Mouse (Mus musculus): ENCODE measurements at regions not wholly inside any gene's neighbourhood (a gene's known extent, or its start where the extent isn't known, plus 50 kb on each side); places are given as distances from the start of the nearest gene placed in this dataset.

DNA sequence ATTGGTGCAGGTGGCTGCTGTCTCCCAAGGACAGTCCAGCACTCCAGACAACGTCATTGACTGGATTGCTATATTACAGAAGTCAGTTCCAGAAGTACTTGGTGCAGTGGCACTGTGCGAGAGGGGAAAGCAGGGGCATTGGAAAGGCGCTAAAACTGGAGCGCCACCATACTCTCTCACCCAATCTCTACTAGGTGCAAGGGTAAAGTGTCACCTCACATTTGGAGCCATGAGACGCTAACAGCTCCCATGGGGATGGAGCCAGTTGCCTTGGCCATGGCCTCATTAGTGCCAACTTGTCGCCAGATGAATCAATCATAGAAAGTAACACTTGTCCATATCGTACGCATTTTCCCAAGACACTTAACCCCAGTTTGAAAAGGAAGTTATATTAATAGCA, 1617.2 kb upstream of the Gulo start:
- no peak for DNase-seq

DNA sequence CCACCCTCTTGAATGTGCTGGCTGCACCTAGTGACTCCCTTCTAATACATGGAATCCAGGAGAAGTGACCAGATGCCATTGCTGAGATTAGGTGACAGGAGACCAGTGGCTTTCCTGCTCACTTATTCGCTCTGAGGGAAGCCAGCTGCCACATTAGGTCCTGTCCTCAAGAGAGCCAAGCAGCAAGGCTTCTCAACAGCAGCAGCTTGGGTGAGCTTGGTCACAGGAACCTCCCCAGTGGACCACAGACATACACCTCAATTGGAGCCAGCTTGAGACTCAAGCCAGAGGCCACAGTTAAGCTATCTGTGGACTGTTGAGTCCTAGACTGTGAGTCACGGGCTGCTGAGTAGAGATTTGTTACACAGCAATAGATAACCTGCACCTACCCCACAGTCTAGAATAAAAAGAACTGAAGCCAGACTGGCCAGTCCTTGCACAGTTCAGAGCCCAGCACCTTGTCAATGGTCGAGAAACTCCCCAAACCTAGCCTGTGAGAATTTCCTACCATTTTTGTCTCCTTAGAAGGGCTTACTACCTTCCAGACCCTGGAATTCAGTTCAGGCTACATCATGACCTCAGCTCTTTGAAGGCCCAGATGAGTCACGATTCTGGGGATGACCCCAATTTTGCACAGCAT, 1615.0 kb upstream of the Gulo start:
- DNase-seq, result no peak

DNA sequence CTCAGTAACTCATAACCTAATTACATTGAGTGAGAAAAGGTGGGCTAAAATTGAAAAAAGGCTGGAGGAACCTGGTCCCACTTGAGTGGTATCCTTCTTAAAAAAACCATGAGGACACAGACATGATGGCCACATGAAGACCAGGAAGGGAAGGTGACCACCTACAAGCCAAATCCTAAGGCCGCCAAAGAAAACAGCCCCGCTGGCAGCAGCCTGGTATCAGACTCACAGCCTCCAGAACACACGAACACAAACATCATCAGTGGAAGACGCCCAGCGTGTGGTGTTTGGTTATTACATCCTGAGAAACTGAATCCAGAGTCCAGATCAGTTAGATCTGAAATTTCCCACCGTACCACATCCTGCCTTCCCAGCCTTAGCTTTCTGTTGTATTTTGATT, 1613.9 kb upstream of the Gulo start:
- no peak for DNase-seq

DNA sequence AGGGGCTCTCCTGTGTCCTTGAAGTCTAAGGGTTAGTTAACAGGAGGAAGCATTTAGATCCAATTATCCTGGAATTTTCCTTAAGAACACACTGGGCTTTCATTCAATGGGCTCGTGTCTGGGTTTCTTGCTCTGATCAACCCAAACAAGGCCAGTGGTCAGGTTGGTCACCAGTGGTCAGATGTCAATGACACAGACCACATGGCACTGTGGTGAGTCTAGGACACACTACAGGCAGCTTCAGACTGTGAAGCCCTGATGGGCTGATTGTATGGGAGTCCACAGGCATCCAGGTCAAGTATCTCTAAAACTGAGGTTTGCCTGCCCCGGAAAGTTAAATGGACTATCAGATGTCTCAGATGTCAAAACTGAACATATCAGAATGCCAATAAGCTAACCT, 1612.5 kb upstream of the Gulo start:
- DNase-seq, result no peak

DNA sequence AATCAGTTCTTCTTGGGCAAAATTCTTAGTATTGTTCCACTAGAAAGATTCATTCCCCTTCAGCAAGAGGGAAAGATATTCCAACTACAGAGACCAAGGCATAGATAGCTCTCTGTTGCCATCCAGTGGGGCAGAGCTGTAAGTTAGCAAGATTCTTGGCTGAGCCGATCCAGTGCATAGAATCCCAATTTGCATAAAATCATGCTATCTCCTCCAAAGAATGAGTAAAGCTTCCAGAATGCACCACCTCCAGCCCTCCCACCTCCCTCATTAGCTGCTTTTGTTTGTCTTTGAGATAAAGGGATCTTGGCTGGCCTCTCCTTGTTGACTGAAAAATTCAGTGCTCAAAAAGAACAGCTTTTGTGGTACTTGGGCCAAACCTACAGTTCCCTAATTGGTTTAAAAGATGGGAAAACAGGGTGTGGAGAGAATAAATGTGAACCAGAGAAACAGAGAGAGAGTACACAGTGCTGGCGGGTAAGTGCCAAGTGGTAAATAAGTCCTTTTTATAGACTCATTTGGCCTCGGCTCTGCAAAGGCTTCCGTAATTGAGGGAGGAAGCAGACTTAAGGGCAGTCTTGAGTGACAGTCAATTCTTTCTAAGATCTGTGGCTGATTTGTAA, 1612.0 kb upstream of the Gulo start:
- DNase-seq, result no peak

DNA sequence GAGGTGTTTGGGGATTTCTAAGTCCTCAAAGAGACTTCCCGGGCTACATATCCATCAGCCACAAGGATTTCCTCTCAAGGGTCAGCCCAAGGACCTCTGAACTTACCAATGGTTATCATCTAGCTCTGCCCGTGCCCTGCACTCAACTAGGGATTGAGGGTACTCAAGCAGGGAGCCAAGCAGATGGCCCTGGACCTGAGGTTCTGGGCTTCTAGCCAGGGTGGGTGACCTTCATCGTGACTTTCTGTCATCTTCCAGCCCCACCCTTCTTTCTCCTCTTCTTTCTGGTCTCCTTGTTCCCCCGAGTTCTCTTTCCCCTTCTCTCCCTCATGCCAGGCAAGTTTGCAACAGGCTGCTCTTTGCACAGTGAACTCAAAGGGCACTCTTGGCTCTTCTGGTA, 1610.6 kb upstream of the Gulo start:
- DNase-seq, result no peak

DNA sequence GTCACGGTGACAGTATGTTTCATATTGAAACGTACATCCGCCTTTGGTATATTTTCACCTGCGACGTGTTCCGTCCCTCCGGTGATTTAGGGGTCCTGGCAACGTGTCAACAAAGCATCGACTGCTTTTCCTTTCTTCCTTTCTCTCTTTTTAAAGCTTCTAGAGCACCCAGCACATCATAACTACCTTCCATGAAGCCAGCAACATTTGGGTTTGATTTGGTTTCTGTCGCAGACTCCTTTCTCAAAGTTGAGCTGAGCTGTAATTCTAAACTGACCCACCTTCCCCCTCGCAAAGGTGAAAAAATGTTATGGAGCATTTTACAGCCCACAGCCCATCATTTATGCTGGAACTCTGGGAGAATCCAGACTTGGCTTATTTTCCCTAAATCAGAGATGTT, 1605.4 kb upstream of the Gulo start:
- no peak for DNase-seq

DNA sequence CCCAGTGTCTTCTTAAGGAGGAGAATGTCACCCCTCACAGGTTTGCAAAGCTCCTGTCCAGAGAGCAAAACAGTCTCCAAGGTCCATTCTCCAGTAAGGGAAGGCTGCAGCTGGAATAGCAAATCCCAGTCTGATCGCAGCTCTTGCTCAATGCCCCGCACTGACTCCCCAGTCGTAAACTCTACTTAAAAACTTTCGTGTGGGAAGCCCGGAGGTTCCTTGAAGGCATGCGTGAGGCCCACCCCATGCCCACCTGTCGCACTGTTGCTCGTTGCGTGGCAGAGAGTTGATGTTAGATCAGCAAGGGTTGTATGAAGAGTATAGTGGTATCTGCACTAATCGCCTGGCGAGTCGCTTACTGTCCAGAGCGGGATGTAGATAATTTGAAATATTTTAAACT, 1604.7 kb upstream of the Gulo start:
- DNase-seq, result no peak

DNA sequence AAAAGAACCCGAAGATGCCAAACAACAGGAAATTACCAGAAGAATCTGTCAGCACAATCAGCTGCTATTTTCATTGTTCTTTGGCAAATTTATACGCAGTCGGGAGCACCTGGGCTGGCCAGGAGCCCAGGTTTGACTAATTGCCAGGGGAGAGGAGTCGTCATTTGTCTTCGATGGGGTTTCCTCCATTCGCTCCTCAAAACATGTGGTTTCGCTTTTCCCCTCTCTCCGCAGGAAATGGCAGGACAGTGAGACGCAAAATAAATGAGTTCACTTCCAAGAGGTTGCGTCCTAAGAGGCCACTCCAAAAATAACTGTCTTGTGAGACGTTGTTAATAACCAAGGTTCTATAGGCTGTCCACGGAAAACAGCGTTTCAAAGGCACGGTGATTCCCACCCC, 1604.2 kb upstream of the Gulo start:
- DNase-seq, result no peak

DNA sequence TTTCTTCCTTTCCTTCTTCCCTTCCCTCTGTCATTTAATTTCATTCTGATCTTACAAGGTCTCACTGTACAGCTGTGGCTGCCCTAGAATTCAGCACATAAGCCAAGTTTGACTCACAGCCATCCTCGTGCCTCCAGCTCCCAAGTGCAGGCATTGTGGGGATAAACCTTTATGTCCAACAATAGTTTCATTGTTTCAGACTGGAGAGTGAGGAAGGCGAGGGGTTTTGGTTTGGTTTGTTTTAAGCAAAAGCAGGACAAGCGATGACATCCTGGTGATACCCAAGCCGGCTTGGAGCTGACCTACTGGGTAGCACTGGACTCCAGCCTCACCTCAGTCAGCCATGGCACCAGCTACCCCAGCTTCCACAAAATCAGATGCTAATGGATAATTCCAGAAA, 1603.5 kb upstream of the Gulo start:
- DNase-seq, result no peak

DNA sequence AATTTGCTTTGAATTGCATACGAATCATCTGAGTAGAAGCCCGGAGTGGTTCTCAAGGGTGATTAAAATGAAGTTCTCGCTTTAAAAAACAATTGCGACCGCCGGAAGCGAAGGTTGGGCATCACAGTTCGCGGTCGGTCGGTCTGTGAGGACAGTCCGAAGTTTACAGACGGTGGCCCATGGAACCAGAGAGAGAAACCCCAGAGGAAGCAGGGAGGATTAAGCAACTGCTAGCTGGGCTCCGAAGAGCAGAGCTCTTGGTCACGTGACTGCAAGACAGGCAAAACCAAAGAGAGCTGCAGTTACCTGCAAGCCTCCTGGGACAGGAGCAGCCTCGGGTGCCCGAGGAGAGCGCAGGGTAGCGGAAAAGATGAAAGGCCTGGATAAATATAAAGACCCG, 1599.3 kb upstream of the Gulo start:
- no peak for DNase-seq

DNA sequence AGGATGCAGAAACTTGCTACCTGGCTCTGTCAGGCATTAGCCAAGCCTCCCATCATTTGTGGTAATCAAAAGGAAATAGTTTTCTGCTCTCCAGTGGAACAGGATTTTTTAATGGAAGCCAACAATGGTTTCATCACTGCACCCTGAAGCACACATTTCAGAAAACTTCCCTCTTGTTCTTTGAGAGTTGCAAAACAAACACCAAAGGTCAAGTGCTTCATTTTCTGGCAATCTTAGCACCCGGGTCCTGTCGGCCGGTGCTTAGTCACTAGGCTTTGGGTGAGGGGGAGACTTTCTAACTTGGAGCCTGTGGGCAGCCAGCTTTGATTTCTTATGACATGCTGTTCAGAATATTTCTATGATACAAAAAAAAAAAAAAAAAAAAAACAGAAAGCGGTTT, 1594.0 kb upstream of the Gulo start:
- DNase-seq, result no peak

DNA sequence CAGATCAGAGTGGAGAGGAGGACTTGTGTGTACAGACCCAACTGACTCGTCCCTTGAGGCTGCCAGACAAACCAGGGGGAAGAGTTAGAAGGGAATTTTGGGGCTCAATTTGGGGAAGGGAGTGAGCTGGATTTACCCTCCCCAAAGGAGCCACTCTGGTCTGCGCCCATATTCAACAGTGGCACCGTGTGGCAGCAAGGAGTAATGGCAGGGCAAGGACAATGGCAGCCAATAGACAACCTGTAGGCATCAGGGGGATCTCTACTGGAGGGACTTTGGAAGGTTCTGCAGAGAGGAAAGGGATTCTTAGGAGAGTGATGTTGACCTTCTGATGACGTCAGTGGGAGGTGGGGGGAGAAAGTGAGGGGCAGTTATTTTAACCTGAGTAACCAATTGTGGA, 1590.7 kb upstream of the Gulo start:
- DNase-seq, result no peak

DNA sequence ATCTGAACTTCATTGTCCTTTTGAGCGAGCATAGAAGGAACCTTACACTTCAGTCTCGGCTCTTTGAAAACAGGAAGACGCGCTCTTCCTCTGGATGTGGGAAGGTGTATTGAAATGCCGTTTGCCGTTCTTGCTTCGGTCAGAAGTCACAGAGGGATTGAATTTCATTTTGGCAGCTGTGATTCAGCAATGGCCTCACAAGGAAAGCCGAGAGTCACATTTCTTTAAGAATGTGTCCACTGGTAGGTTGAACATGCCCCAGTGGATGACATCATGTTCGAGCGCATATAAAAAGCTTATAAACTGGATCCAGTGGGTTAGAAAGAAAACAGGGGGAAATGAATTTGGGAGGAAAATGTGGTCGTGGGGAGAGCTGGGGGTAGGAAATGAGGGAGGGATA, 1579.6 kb upstream of the Gulo start:
- DNase-seq, result no peak

DNA sequence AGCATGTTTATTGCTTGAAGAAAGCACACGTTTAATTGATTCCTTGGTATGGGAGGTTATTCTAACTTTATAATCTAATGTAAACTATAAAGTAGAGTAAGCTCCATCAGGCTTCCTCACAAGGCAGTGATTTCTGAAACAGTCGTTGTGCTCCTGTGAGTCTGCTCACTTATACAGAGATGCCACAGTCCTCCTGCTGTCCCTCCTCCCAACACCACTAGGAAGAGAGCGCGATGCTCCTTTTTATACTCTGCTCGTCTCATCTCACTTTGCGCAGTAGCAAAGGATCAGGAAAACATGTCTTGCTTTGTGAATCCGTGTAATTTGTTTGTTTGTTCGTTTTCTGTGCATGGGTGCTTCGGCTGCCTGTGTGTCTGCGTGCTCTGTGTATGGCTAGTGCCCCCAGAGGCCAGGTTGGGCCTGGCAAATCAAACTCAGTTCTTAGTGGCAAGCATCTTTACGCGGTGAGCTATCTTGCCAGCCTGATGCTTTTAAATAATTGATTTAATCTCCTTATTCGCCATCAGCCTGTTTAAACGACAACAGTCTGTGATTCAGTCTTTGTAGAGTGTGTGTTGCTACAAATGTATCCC, 1575.5 kb upstream of the Gulo start:
- DNase-seq, result no peak

DNA sequence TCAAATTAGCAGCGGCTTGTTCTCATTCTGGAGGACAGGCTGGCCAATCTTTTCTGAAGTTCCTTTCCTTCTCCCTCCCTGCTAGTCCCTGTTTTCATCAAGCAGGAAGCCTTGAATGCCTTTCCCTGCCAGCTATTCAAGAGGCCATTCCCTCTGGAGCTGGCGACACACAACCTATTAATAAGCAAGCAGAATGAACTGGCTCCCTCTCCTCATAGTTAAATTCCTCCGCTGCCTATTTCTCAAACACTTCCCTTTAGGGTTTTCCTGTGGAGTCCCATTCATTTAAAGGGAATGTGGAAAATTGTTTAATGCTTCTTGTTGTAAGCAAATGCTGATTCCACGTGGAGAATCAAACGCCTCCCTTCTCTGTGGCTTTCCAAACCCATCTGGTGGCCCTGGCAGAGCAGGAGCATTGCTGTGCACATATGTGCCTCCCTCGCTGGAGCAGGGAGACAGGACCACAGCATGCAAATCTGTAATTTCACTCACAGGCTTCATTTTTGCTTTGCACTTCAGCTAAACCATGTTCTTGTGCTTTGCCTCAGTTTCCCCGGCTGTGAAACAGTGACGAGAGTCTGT, 1573.3 kb upstream of the Gulo start:
- no peak for DNase-seq

DNA sequence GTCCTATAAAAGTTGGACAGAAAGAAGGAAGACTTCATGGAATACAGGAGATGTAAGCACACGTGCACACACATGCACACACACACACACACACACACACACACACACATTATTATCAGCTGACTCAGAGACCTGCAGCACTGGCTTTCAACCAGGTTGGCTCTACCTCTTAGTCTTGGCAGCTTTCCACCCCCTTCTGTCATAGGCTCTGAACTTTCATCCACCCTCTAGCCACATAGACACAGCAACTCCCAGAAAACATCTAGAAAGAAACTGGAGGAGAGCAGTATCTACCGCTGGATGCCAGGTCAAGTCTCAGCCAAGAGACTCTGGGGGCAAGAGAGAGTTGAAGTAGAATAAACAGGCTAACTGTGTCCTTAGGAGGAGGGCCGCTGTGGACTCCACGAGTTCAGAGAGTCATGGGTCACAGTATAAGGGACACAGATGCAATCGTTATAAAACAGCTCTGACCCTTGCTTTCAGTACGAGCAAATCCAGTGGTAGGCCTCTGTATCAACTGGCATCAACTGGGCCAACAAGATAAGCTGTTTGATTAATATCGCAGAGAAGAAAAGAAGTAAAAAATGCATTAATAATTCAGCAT, 1565.4 kb upstream of the Gulo start:
- no peak for DNase-seq

DNA sequence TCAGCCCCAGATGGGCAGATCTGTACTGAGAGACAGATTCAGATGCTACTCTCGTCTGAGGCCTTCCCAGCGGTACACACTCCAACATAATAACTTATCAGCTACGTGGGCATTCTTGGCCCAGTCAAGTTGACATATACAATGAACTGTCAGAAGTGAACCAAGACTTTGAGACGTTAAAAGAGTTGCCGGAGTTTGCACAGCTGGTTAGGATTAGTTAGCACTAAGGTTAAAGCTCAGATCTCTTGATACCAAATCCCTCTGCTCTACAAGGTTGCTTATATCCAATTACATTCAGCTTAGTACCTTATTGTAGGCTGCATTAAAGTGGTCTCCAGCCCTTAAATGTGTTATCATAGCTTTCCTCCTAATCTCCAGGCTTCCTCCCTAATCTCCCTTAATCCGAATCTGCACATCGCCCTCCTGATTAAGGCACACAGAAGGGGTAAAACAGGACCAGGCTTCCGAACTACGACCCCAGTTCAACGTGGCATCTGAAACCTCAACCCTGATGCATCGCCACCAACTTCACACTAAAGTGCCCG, 1564.5 kb upstream of the Gulo start:
- DNase-seq, result no peak

DNA sequence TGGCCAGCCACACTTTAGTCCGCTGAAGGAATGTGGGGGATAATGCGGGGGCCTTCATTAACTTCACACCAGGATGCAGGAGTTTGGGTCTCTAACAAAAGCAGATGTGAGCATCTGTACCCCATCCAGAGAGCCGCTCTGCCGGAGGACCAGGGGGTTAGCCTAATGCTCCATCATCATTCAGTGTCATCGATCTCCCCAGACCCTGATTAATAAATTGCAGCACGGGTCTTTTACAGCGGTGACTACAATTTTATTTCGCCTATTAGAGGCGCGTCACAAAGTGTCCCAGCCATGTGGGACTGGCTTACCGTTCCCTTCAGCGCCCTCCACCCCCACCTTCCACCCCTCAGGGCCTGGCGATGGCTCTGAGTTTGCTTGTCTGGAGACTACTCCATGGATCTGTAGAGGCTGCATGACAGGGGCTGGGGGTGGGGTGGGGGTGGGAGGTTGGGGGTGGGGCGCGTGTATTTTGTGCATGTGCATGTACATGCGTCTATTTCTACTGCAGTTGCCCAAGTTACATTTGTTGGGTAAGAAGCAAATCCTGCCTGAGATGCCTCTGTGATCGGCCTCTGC, 1560.8 kb upstream of the Gulo start:
- DNase-seq, result no peak

DNA sequence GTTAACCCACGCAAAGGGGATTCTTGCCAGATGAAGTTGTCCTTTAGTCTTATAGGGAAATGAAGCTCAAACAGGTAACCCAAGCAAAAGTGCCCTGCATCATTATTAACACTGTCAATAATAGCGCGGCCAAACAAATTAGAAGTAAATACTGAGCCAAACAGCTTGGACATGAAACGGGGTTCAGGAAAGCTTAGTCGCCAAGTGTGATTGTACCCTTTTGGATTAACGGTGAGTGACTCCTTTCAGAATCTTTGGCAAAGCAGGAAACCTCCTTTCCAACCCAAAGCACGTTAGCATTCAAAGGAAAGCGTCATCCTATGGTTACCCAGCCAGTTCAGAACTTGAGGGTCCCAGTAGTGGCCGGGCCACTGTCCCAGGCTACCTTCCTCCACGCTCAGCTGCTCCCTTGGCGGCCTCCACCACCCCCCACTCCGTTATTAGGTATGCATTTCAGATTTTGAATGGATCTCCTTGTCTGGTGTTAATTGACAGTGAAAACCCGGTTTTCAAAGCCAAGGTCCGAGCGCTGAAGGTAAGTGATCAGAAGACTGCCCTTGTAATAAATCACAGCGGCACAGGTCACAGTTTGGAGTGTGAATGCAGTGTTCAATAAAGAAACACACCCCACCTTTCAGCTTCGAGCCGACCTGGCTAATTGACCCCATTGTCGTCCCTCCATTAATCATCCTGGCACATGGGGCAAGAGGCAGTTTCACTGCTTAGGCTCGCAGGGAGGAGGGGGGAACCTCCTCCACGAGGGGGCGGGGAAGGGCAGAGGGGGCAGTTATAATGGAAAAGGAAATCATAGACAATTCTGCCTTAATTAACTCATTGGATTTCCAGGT, 1560.1 kb upstream of the Gulo start:
- no peak for DNase-seq

DNA sequence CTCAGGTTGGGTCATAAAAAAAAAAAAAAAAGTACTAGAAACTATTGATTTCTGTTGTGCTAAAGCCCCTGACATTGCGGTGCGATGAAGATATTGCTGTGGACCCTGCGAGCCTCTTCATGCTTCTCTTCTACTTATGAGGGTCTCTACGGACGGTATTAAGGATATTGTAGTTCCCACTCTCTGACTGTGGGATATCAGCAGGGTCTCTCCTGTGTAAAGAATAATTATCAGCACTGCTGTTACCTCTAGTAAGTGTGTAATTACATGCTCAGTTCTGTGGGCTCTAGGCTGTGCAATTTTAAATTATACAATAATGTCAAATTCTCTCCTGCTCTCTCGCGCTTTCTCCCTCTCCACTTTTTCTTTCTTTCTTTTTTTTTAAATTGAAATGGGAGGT, 1545.9 kb upstream of the Gulo start:
- no peak for DNase-seq

DNA sequence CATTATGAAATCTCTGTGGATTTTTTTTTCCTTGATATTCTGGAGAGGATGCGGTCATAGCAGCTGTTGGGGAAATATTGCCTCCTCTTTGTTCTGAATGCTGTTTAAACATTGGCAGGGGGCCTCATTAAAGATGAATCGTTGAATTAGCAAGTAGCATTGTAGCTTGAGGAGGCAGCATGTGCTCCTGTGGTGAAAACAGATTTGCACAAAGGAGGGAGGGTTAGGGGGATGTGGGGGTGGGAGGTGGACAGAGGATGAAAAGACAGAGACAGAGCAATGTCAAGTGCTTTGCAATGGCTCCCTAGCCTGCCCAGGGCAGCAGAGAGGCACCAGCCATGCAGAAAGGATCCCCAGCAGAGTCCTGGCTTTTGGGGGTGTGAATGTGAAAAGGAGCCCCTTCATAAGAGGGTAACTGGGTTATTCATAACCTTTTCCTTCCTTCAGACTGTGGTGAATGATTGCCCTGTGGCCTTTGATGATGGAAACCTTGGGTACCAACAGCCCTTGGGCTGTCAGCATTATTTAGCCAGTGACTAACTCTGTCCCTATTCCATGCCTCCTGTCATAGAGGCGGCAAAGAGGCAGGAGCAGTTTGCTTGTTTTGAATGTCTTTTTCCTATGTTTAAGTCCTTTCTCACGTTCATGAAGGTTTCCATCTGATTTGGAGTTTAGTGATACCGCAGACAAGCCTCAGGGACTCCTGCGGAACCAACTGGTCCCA, 1541.6 kb upstream of the Gulo start:
- no peak for DNase-seq
